Mouse (Mus musculus): ENCODE results near the gene Phactr3.
A peak's percentile ranks its signal among the peaks of the same experiment; 100 is the strongest.

DNA sequence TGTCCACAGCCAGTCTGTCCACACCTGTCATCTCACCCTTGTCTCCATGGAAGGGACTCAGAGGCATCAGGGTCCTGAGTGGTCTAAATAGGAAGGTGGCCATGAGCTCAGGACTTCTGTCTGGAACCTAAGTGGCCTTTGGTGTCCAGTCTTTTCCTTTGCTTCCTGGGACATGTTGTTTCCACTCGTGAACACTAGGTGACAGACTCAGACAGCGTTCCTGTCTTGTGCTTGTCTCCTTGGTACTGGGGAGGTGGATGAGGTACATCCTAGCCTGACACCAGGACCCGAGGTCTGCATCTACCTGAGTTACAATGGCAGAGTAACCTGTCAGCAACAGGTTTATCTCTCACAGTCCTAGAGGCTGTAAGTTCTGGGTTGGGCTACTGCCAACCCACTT is 162.4 kb downstream of the Phactr3 start:
- TF ChIP-seq CTCF (IDR thresholded peaks at IDR 0.05) (peak; percentile 19; the same call in 1 of the 2 replicates), EP300 (IDR thresholded peaks at IDR 0.05) (no peak)
